Mouse (Mus musculus) kidney, embryonic 14.5 days (tissue): ENCODE results near the gene A030003K21Rik. TPM values are rescaled to one million over a fixed set of nuclear protein-coding genes. Genes with fewer than 3 reads are reported as not detected.

Experiments
- ATAC-seq: fragments of 200-750 bp; cut with Nextera tagmentation; 2 replicates; pipeline ENCODE4 v1.8.0; 2017; ENCODE audit warnings: moderate number of reproducible peaks, mild to moderate bottlenecking, moderate TSS enrichment, moderate library complexity; ENCODE audit not compliant: low FRiP score, low TSS enrichment
- H3K27ac ChIP-seq: fragments of 300-500 bp; sonication (generic); 2 replicates; pipeline ENCODE4 v1.5.1; 2014; ENCODE audit warnings: low read depth, mild to moderate bottlenecking, low read length, moderate library complexity, mixed read lengths
- H3K27me3 ChIP-seq: fragments of 300-500 bp; sonication (generic); 2 replicates; pipeline ENCODE4 v1.6.1; 2014; ENCODE audit warnings: mild to moderate bottlenecking, low read length; ENCODE audit not compliant: control insufficient read depth, insufficient read depth
- H3K36me3 ChIP-seq: fragments of 300-500 bp; sonication (generic); 2 replicates; pipeline ENCODE4 v1.6.1; 2014; ENCODE audit warnings: low read length, mixed read lengths; ENCODE audit not compliant: control insufficient read depth, insufficient read depth
- H3K4me1 ChIP-seq: fragments of 300-500 bp; sonication (generic); 2 replicates; pipeline ENCODE4 v1.6.1; 2014; ENCODE audit warnings: low read length, mixed read lengths; ENCODE audit not compliant: control insufficient read depth, insufficient read depth
- H3K4me2 ChIP-seq: fragments of 300-500 bp; sonication (generic); replicated peaks from 2 replicates; pipeline ENCODE4 v1.6.1; 2014; ENCODE audit warnings: low read depth, mild to moderate bottlenecking, low read length
- H3K4me3 ChIP-seq: fragments of 300-500 bp; sonication (generic); 2 replicates; pipeline ENCODE4 v1.5.1; 2014; ENCODE audit warnings: mild to moderate bottlenecking, low read length
- H3K9ac ChIP-seq: fragments of 300-500 bp; sonication (generic); 2 replicates; pipeline ENCODE4 v1.6.1; 2014; ENCODE audit warnings: low read depth, mild to moderate bottlenecking, low read length, moderate library complexity
- H3K9me3 ChIP-seq: fragments of 300-500 bp; sonication (generic); 2 replicates; pipeline ENCODE4 v1.6.1; 2016; ENCODE audit warnings: low read length; ENCODE audit not compliant: control insufficient read depth
- WGBS: fragments of 180-500 bp; shearing (Covaris S2); extraction: QIAGEN DNeasy Blood & Tissue Kit; methylation state at CpG from one replicate; pipeline ENCODE4 v1.1.7; 2014; 5-methylcytosine and 5-hydroxymethylcytosine counted together
- polyA plus RNA-seq: library from polyadenylated mRNA; unstranded; fragments of >200 nt; fragmentation: Nextera tagmentation; extraction: Ambion mirVana; gene quantifications from 2 replicates; pipeline ENCODE4 v1.2.1, GENCODE M21; 2014

The A030003K21Rik gene
- polyA plus RNA-seq, 1 experiment from 2014 or later: not detected

- H3K9ac ChIP-seq: no peak overlapping the region
- WGBS: 92% methylated on average over 7 of the region's 7 CpGs
- H3K36me3 ChIP-seq: peaks cover 40% of the 10 kb centered on the region
- H3K9me3 ChIP-seq: no peaks in the 10 kb centered on the region
- H3K27ac ChIP-seq: no peak overlapping the region
- no peaks in the 10 kb centered on the region for H3K4me1 ChIP-seq
- H3K27me3 ChIP-seq: no peaks in the 10 kb centered on the region
- H3K4me3 ChIP-seq: no peak overlapping the region
- no peak for ATAC-seq
- no peak overlapping the region for H3K4me2 ChIP-seq
Observed at GRCm38 (mm10) chr1:82893269-82893668, 49.9 kb downstream of the A030003K21Rik start.

Other genes with a start within 250 kb of the A030003K21Rik start
- 238 and 239 TPM in 2 replicates for gene Mff, start 218.5 kb downstream of the A030003K21Rik start, polyA plus RNA-seq
- gene Tm4sf20, start 174.9 kb downstream of the A030003K21Rik start, polyA plus RNA-seq: 3.8 TPM in 2 replicates
- gene Gm47791, start 172.1 kb downstream of the A030003K21Rik start, polyA plus RNA-seq: not detected in 2 replicates
- gene Agfg1, start 103.9 kb downstream of the A030003K21Rik start, polyA plus RNA-seq: 27.9 and 47.8 TPM in 2 replicates
- gene A030005L19Rik, start 30.1 kb downstream of the A030003K21Rik start, polyA plus RNA-seq: 0.33 TPM in 1 of 2 replicates, not detected in the other
- not detected in 2 replicates for gene A030014E15Rik, start 18.5 kb downstream of the A030003K21Rik start, polyA plus RNA-seq
- gene Gm6217, start 12.0 kb downstream of the A030003K21Rik start, polyA plus RNA-seq: not detected in 2 replicates
- gene Gm7544, start 12.6 kb upstream of the A030003K21Rik start, polyA plus RNA-seq: not detected in 2 replicates
- gene Gm47955, start 16.9 kb upstream of the A030003K21Rik start, polyA plus RNA-seq: not detected in 2 replicates
- gene Gm47959, start 57.2 kb upstream of the A030003K21Rik start, polyA plus RNA-seq: not detected in 2 replicates
- 0.74 and 1.4 TPM in 2 replicates for gene Slc19a3, start 95.1 kb upstream of the A030003K21Rik start, polyA plus RNA-seq
- gene Krtap28-10, start 99.1 kb upstream of the A030003K21Rik start, polyA plus RNA-seq: not detected in 2 replicates
- gene Gm47969, start 101.5 kb upstream of the A030003K21Rik start, polyA plus RNA-seq: not detected in 2 replicates
- not detected in 2 replicates for gene A030005K14Rik, start 116.0 kb upstream of the A030003K21Rik start, polyA plus RNA-seq
- not detected in 2 replicates for gene Krtap28-13, start 117.5 kb upstream of the A030003K21Rik start, polyA plus RNA-seq
- gene Ccl20, start 173.4 kb upstream of the A030003K21Rik start, polyA plus RNA-seq: 1.2 and 1.4 TPM in 2 replicates
- gene Daw1, start 216.4 kb upstream of the A030003K21Rik start, polyA plus RNA-seq: 0.36 TPM in 1 of 2 replicates, not detected in the other